Mouse (Mus musculus) kidney, adult 2 months (tissue): ENCODE results near the gene Ccdc84.

ENCODE experiments used
- CTCF ChIP-seq: fragments of 200-500 bp; conservative IDR thresholded peaks from 2 replicates; pipeline ENCODE4 v1.5.1; 2011; ENCODE audit warnings: low read depth, mild to moderate bottlenecking, control low read depth, low read length, moderate library complexity, mixed read lengths; ENCODE audit not compliant: insufficient read depth, insufficient read length
- POLR2A ChIP-seq: fragments of 200-500 bp; IDR thresholded peaks from one replicate; pipeline ENCODE4 v1.6.1; 2011; ENCODE audit warnings: low read depth, low read length, control low read depth

DNA sequence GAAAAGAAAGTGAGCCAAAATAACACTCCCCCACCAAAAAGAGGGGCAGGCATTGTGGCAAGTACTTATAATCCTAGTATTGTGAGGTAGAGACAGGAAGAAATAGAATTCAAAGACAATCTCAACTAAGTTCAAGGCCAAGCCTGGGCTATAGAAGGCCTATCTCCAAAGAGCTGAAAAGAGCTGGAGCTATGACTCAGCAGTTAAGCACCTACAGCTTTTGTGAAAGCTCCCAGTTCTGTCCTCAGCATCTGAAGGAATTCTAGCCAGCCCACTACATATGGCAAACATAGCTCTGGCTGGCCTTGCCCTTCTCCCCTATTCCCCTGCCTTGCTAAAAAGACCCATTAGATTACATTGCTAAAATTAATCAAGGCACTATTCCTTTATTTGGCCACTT lies 45.0 kb downstream of the Ccdc84 start:
- TF ChIP-seq POLR2A (no peak), CTCF (no peak)
